Mouse (Mus musculus): ENCODE data around the gene Gstt1. TPM values are rescaled to one million over a fixed set of nuclear protein-coding genes. Genes with fewer than 3 reads are reported as not detected.

Gene Gstt1
- polyA plus RNA-seq, 2 experiments: 68.8 to 71.5 TPM

- DNase-seq (ENCODE audit: low read depth in 3 of 3, low spot score in 3 of 3) (peak; percentile 91 to 92 (median 92)), ATAC-seq (ENCODE audit: insufficient read depth) (peak; percentile 84)
- no peaks in the 10 kb centered on the region for H3K27me3 ChIP-seq (ENCODE audit: control insufficient read depth, insufficient read depth, low read length)
- H3K4me2 ChIP-seq (ENCODE audit: low read depth): peak within 1 kb of the TSS; percentile 86
- WGBS (ENCODE audit: insufficient replicate concordance): under 1% methylated on average over 21 of the region's 21 CpGs
- TF ChIP-seq EP300 (IDR thresholded peaks at IDR 0.05; ENCODE audit: low read depth) (no peak), CTCF (IDR thresholded peaks at IDR 0.05; ENCODE audit: low read depth) (peak; percentile 75)
- peak within 1 kb of the TSS; percentile 75 for H3K9ac ChIP-seq (replicated peaks)
- peak within 1 kb of the TSS; percentile 71 to 87 for H3K4me3 ChIP-seq (ENCODE audit: insufficient read depth in 1 of 2, low read depth in 2 of 2, low read length in 2 of 2)
- H3K9me3 ChIP-seq (ENCODE audit: control insufficient read depth, low read length): no peaks in the 10 kb centered on the region
- peak within 1 kb of the TSS; percentile 76 for H3K27ac ChIP-seq
- no peaks in the 10 kb centered on the region for H3K36me3 ChIP-seq (replicated peaks; ENCODE audit: control insufficient read depth, insufficient read depth, low read depth)
- peaks cover 35 to 41% of the 10 kb centered on the region in 2 experiments for H3K4me1 ChIP-seq (replicated peaks; ENCODE audit: control insufficient read depth in 2 of 2, insufficient read depth in 2 of 2, low read length in 1 of 2)
These were observed 38.9 kb upstream of the Gstt1 start, which contains the start of gene Gstt2 for GRCm38 (mm10) chr10:75837248-75837759. Gene Gstt2 (minus strand): TSS chr10:75837424.

- H3K4me3 ChIP-seq (ENCODE audit: insufficient read depth in 1 of 2, low read depth in 2 of 2, low read length in 2 of 2): peak overlapping the region in 1 of 2 experiments; percentile 71; a peak in 2 of 4 replicates
- peaks cover 35 to 41% of the 10 kb centered on the region in 2 experiments for H3K4me1 ChIP-seq (replicated peaks; ENCODE audit: control insufficient read depth in 2 of 2, insufficient read depth in 2 of 2, low read length in 1 of 2)
- no peaks in the 10 kb centered on the region for H3K27me3 ChIP-seq (ENCODE audit: control insufficient read depth, insufficient read depth, low read length)
- H3K9ac ChIP-seq (replicated peaks): peak overlapping the region; percentile 75
- H3K36me3 ChIP-seq (replicated peaks; ENCODE audit: control insufficient read depth, insufficient read depth, low read depth): no peaks in the 10 kb centered on the region
- H3K4me2 ChIP-seq (ENCODE audit: low read depth): peak overlapping the region; percentile 86
- H3K9me3 ChIP-seq (ENCODE audit: control insufficient read depth, low read length): no peaks in the 10 kb centered on the region
- peak overlapping the region; percentile 76 for H3K27ac ChIP-seq
- ATAC-seq (ENCODE audit: insufficient read depth) (no peak), DNase-seq (ENCODE audit: low read depth in 3 of 3, low spot score in 3 of 3) (no peak)
- 17% methylated on average over 8 of the region's 10 CpGs for WGBS (ENCODE audit: insufficient replicate concordance)
- TF ChIP-seq EP300 (IDR thresholded peaks at IDR 0.05; ENCODE audit: low read depth) (no peak), CTCF (IDR thresholded peaks at IDR 0.05; ENCODE audit: low read depth) (peak; percentile 18; the same call in 1 of the 2 replicates)
These were observed 37.6 kb upstream of the Gstt1 start for GRCm38 (mm10) chr10:75835761-75836531.

DNA sequence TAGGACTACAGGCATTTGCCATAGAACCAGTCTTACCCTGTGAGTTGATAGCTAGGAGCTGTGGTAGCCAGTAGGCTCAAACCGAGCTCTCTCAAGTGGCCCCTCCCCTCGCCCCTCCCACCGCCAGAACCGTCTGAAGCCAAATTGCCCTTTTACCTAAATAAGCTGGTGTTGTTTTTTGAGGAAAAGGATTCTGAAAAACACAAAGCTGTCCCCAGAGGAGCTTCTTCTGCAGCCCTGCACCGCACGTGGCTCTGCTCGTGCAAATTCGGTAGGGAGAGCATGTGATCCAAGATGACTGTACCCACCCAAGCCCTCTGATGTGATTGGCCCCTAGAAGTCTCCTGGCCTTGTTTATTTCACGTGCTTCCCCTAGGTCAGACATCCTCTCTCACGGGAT is 36.9 kb upstream of the Gstt1 start:
- no peak for TF ChIP-seq EP300 (IDR thresholded peaks at IDR 0.05; ENCODE audit: low read depth)
- TF ChIP-seq CTCF (IDR thresholded peaks at IDR 0.05; ENCODE audit: low read depth): no peak
- Histone ChIP-seq H3K9me3 (ENCODE audit: control insufficient read depth, low read length) (no peaks in the 10 kb centered on the region), H3K4me2 (ENCODE audit: low read depth) (peak overlapping the region; percentile 86), H3K9ac (replicated peaks) (peak overlapping the region; percentile 66), H3K4me3 (ENCODE audit: insufficient read depth in 1 of 2, low read depth in 2 of 2, low read length in 2 of 2) (peak overlapping the region; percentile 59 to 62), H3K36me3 (replicated peaks; ENCODE audit: control insufficient read depth, insufficient read depth, low read depth) (no peaks in the 10 kb centered on the region), H3K27ac (peak overlapping the region; percentile 76), H3K27me3 (ENCODE audit: control insufficient read depth, insufficient read depth, low read length) (no peaks in the 10 kb centered on the region), H3K4me1 (replicated peaks; ENCODE audit: control insufficient read depth in 2 of 2, insufficient read depth in 2 of 2, low read length in 1 of 2) (peaks cover 35 to 41% of the 10 kb centered on the region in 2 experiments)
- ATAC-seq (ENCODE audit: insufficient read depth): peak; percentile 62
- DNase-seq (ENCODE audit: low read depth in 3 of 3, low spot score in 3 of 3): peak; percentile 51 to 62 (median 52)
- WGBS (ENCODE audit: insufficient replicate concordance): 0% methylated on average over 10 of the region's 10 CpGs

DNA sequence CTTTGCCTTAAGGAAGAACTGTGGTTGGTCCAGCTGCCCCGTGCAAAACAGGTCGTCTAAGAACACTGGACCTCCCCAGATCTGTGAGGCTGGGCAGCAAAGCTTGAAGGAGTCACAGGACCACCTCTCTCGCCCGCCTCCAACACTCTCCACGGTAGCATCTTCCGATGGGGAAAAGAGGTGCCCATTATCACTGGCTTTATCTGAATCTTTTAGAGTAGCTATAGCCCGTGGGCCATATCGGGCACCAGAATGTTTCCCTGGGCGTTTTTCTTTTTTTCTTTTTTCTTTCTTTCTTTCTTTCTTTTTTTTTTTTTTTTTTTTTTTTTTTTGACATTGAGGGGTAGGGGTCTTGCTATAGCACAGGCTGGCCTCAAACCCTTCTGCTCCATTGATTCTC is 36.3 kb upstream of the Gstt1 start:
- DNase-seq (ENCODE audit: low read depth in 3 of 3, low spot score in 3 of 3) (no peak), ATAC-seq (ENCODE audit: insufficient read depth) (no peak)
- Histone ChIP-seq H3K9me3 (ENCODE audit: control insufficient read depth, low read length) (no peaks in the 10 kb centered on the region), H3K36me3 (replicated peaks; ENCODE audit: control insufficient read depth, insufficient read depth, low read depth) (no peaks in the 10 kb centered on the region), H3K4me3 (ENCODE audit: insufficient read depth in 1 of 2, low read depth in 2 of 2, low read length in 2 of 2) (peak overlapping the region; percentile 60 to 62), H3K27ac (peak overlapping the region; percentile 59), H3K4me2 (ENCODE audit: low read depth) (peak overlapping the region; percentile 86), H3K27me3 (ENCODE audit: control insufficient read depth, insufficient read depth, low read length) (no peaks in the 10 kb centered on the region), H3K9ac (replicated peaks) (peak overlapping the region; percentile 66), H3K4me1 (replicated peaks; ENCODE audit: control insufficient read depth in 2 of 2, insufficient read depth in 2 of 2, low read length in 1 of 2) (peaks cover 35 to 41% of the 10 kb centered on the region in 2 experiments)
- 5% methylated on average over 9 of the region's 9 CpGs for WGBS (ENCODE audit: insufficient replicate concordance)
- TF ChIP-seq CTCF (IDR thresholded peaks at IDR 0.05; ENCODE audit: low read depth): no peak
- TF ChIP-seq EP300 (IDR thresholded peaks at IDR 0.05; ENCODE audit: low read depth): no peak

DNA sequence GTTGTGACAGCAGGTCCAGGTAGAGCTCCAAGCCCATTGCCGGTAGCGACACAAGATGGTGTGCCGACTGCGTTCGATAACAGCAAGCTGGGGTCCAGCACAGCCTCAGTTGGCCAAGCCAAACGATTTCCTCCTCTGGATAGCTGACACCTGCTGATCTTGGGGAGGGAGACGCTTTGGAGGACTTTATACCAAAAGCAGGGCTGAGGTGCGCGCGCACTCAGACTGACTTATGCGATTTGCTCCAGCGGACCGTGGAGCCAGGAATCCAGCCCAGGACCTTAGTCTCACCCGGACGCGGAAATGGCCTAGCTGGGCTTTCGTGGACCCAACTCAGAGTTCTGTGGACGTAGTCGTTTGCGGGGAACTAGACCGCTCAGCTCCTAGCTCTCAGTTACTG is 35.9 kb upstream of the Gstt1 start:
- Histone ChIP-seq H3K9ac (replicated peaks) (peak overlapping the region; percentile 66), H3K4me2 (ENCODE audit: low read depth) (peak overlapping the region; percentile 86), H3K4me1 (replicated peaks; ENCODE audit: control insufficient read depth in 2 of 2, insufficient read depth in 2 of 2, low read length in 1 of 2) (peaks cover 35 to 41% of the 10 kb centered on the region in 2 experiments), H3K27me3 (ENCODE audit: control insufficient read depth, insufficient read depth, low read length) (no peaks in the 10 kb centered on the region), H3K4me3 (ENCODE audit: insufficient read depth in 1 of 2, low read depth in 2 of 2, low read length in 2 of 2) (peak overlapping the region; percentile 60 to 62), H3K36me3 (replicated peaks; ENCODE audit: control insufficient read depth, insufficient read depth, low read depth) (no peaks in the 10 kb centered on the region), H3K27ac (peak overlapping the region; percentile 59), H3K9me3 (ENCODE audit: control insufficient read depth, low read length) (no peaks in the 10 kb centered on the region)
- peak; percentile 22 for ATAC-seq (ENCODE audit: insufficient read depth)
- DNase-seq (ENCODE audit: low read depth in 3 of 3, low spot score in 3 of 3): peak; percentile 49 to 66 (median 63)
- TF ChIP-seq CTCF (IDR thresholded peaks at IDR 0.05; ENCODE audit: low read depth) (0 out of 2 replicates have a peak, but pooled peaks have one; percentile 15), EP300 (IDR thresholded peaks at IDR 0.05; ENCODE audit: low read depth) (no peak)
- 10% methylated on average over 21 of the region's 21 CpGs for WGBS (ENCODE audit: insufficient replicate concordance)

Data from liver, embryonic 14.5 days (tissue).